Mouse (Mus musculus) kidney, adult 2 months (tissue): ENCODE measurements around the gene Azin2.

Experiments
- CTCF ChIP-seq: fragments of 200-500 bp; conservative IDR thresholded peaks from 2 replicates; pipeline ENCODE4 v1.5.1; 2011; ENCODE audit warnings: low read depth, mild to moderate bottlenecking, control low read depth, low read length, moderate library complexity, mixed read lengths; ENCODE audit not compliant: insufficient read depth, insufficient read length
- POLR2A ChIP-seq: fragments of 200-500 bp; IDR thresholded peaks from one replicate; pipeline ENCODE4 v1.6.1; 2011; ENCODE audit warnings: low read depth, low read length, control low read depth

GRCm38 (mm10) chr4:128958849-128959248 lies 3.4 kb downstream of the Azin2 start:
- TF ChIP-seq POLR2A (no peak), CTCF (no peak)
